Mouse (Mus musculus) activated CD4-positive, CD25-positive, alpha-beta regulatory T cell, adult 4 months (primary cell): ENCODE measurements at regions not wholly inside any gene's neighbourhood (a gene's known extent, or its start where the extent isn't known, plus 50 kb on each side); places are given as distances from the start of the nearest gene placed in this dataset.

Source experiments
- ATAC-seq: one replicate; pipeline ENCODE4 v1.8.0; 2017

DNA sequence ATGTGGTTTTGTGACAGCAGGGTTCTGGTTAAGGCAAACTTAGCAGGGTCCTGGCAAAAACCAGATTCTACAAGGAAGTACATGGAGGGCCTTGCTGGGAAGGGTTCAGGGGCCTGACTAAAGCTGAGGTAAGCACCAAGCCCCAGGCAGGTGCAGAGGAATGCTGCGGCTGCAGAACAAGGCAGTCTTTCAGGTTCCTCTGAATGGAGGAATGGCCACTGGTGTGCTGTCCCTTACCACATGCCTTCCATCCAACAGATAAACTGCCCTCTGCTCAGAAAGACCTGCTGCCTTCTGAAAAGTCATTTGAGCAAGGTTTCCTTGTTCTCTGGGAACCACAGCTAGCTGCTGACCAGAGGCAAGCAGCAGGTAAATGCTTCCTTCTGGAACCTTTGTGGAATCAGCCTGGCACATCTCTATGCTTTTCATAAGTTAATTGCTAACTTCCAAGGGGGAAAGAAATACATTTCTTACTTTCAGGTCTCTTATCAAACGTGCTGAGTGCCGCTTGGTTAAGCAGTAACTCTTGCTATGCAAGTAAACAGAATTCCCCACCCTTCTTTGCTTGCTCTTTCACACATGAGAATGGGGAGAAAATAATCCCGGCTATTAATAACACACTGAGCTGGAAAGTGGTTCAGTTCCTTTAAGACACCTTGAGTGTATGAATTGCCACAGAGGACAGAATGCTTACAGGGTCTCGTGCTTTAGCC is 105.5 kb downstream of the Fgf9 start:
- ATAC-seq = no peak

DNA sequence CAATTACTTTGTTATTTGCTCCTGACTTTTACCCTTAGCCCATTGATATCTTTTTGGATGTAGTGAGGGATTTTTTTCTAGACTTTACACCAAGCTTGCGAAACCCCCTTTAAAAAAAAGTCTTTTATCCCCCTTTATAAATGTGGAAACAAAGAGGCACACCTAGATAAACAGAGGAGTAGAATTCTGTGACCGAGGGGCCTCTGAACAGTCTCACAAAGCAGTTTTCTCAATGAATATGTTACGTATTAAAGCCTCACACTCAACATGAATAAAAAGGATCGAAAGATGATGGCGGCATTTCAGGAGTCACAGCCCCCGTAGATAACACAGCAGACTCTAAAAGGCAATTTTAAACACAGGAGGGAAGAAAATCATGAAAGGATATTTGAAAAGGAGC is 104.2 kb downstream of the Fgf9 start:
- ATAC-seq = no peak

- ATAC-seq = no peak
These were observed 98.6 kb downstream of the Fgf9 start for GRCm38 (mm10) chr14:58168920-58169319.
